Mouse (Mus musculus) MN1 (cell line): ENCODE data around the gene Tgfb3.

ENCODE experiments used
- DNase-seq: peaks from one replicate; pipeline ENCODE4 v3.0.0-alpha.2; 2016; ENCODE audit warnings: low spot score

Gene Tgfb3

GRCm38 (mm10) chr12:86078176-86078552 lies 677 bp downstream of the Tgfb3 start:
- DNase-seq = no peak

- DNase-seq = no peak
These were observed 1.1 kb downstream of the Tgfb3 start for GRCm38 (mm10) chr12:86077736-86078135.

DNA sequence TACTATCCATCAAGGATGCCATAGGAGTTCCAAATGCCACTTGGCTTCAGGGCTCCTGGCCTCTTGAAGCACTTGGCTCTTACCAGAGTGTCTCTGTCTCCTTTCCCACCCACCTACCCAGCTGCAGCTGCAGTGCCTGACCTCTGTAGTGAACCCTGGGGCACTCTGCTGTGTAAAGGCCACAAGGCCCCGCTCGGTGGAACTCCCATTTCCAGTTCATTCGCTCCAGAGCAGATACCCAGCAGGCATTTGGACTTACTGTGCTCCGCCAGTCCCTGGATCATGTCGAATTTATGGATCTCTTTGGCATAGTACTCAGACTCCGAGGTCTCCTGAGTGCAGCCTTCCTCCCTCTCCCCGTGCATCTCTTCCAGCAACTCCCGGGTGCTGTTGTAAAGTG lies 1.5 kb downstream of the Tgfb3 start:
- DNase-seq = no peak

DNA sequence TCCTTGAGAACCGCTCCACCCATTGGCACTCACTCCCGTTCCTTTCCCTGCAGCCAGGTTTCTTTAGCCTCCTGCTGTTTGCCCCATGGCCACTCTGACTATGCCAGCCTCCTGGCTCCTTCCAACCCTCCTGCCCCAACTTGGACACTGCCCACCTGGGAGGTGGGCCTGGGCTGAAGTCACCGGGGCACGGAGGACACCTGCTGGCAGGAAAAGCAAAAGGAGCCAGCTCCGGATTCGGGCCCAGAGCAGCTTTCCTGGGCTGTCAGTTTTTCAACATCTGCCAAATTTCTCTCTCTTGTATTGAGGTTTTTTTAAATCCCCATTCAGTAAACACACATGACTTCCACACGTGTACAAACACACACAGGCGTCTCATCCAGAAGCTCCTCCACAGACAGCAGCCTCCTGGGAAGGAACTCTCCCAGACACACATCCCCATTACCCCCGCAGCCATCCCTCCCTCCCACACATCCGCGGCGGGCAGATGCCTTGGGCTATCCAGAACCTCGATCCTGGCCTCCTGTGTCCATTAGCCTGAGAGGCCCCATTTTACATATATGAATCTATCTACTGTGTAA lies 2.4 kb downstream of the Tgfb3 start:
- DNase-seq = no peak

DNA sequence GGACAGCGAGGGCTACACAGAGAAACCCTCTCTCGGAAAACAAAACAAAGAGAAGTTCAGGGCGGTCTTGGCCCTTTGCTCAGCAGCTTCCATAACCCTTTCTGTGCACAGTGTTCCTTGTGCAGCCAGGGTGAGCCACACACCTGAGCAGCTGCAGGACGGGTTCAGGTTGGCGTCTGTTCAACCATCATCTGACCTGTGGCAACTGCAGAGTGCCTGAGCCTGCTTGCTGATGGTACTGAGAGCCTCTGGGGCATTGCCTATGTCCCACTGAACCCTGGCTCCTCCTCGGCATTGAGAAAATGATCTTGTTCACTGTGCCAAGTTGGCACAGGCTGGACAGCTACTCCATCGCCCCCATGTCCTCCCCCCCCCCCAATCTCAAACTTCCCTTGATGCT lies 3.5 kb downstream of the Tgfb3 start:
- DNase-seq = no peak

DNA sequence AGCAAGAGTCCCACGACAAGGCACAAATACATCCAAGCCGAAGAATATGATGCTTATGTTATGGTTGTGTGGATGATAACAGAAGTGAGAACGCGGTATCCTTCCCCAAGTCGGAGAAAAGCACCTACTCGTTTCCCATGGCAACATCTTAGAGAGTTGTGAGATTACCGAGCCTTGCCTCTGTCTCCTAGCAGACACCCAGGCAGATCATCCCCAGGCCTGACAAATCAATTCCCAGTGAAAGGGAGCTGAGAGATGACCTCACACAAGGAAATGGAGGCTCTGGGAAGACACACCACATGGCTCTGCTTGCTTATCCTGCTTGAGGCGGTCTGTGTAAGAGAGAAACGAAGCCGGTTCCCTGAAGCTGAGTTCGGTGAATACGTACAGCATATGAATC lies 4.2 kb downstream of the Tgfb3 start:
- DNase-seq = peak; percentile 37

- no peak for DNase-seq
These were observed 7.4 kb downstream of the Tgfb3 start for GRCm38 (mm10) chr12:86071432-86071831.

DNA sequence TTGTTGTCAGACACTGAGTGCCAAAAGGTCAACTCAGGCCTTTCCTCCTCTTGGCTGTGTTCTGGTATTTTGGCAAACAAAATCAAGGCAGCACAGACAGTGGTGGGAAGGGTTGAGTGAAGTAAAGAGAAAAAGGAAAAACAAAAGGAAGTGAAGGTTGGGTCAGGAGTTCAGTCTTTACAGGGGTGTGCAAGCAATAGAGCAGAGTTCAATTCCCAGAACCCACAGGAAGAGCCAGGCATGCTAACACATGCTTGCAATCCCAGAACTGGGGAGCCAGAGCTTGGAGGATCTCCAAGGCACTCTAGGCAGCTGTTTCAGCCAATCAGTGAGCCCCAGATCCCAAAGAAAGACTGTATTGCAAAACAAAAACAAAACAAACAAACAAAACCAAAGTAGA lies 14.0 kb downstream of the Tgfb3 start:
- no peak for DNase-seq

GRCm38 (mm10) chr12:86059341-86059740 lies 19.5 kb downstream of the Tgfb3 start:
- no peak for DNase-seq

- DNase-seq = no peak
These were observed 21.3 kb downstream of the Tgfb3 start for GRCm38 (mm10) chr12:86057516-86057915.

- peak; percentile 58 for DNase-seq
These were observed 21.9 kb downstream of the Tgfb3 start for GRCm38 (mm10) chr12:86056976-86057375.

DNA sequence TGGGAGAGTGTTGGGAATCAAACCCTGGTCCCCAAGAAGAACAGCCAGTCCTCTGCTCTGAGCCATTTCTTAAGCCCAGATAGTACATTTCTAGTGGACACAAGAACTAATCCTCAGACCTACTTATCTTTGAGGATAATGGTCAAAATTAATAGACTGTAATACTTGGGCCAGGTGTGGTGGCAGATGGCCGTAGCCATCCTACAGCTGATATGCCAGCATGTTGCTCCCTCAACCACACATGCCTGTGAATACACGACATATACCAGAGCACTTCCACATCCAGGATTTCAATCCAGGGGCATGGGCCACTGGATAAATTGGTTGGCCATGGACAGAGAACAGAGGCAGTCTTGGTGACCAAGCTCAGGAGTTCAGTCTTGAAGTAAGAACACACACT lies 23.5 kb downstream of the Tgfb3 start:
- no peak for DNase-seq

GRCm38 (mm10) chr12:86051477-86051876 lies 27.4 kb downstream of the Tgfb3 start:
- DNase-seq = no peak

GRCm38 (mm10) chr12:86049813-86050212 lies 29.0 kb downstream of the Tgfb3 start:
- DNase-seq = no peak

- DNase-seq = no peak
These were observed 31.5 kb downstream of the Tgfb3 start for GRCm38 (mm10) chr12:86047376-86047775.

GRCm38 (mm10) chr12:86046776-86047175 lies 32.1 kb downstream of the Tgfb3 start:
- DNase-seq = no peak

DNA sequence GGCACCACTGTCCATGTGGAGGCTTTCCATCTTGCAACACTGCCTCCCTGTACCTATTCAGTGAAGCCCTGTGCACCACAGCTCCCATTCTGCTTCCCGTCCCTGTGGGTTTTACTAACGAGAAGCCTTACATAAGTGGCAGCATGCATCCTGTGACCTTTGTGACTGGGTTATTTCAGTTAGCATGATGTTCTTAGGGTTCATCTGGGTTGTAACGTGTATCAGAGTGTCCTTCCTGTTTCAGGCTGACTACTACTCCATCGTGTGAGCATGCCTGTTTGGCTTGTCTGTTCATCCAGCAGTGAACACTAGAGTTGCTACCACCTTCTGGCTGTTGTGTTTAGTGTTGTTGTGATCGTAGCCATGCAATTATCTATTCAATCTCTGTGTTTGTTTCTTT lies 32.7 kb downstream of the Tgfb3 start:
- no peak for DNase-seq

GRCm38 (mm10) chr12:86039751-86040150 lies 39.1 kb downstream of the Tgfb3 start:
- DNase-seq = no peak

GRCm38 (mm10) chr12:86039078-86039477 lies 39.8 kb downstream of the Tgfb3 start:
- DNase-seq = no peak

GRCm38 (mm10) chr12:86037235-86037921 lies 41.5 kb downstream of the Tgfb3 start:
- DNase-seq = no peak

DNA sequence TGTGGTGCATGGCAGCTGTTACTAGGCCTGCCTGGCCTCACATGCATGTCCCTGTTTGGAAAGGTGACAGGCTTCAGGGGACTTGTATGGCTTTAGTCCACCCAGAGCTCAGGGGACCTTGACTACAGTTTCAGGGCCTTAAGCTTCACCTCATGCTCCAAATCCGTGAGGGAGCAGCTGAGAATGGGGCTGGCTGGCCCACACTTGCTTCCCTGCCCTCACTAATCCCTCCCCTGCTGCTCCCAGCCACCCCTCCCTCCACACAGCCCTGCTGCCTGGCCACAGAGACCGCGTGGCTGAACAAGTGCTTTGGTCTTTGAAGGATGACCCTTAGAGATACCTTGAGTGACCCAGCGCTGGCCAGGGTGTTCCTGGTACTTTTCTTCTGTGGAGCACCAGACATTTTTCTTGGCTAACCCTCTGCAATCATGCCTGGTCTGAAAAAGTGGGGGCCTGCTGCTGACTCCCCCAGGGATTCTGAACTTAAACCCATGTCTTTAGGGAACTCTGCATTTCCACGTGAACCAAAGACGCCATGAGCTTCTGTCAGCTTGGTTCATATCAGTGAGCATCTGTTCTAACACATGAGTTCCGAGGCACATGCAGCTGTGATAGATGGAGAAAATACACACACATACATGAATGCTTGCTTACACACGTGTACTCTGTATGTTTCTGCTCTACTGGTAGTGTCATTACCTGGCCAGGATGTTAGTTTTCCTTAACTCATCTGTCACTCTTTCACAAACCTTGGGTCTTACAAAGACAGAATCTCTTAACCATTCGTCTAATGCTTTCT lies 42.3 kb downstream of the Tgfb3 start:
- no peak for DNase-seq

GRCm38 (mm10) chr12:86035586-86035985 lies 43.3 kb downstream of the Tgfb3 start:
- DNase-seq = no peak

DNA sequence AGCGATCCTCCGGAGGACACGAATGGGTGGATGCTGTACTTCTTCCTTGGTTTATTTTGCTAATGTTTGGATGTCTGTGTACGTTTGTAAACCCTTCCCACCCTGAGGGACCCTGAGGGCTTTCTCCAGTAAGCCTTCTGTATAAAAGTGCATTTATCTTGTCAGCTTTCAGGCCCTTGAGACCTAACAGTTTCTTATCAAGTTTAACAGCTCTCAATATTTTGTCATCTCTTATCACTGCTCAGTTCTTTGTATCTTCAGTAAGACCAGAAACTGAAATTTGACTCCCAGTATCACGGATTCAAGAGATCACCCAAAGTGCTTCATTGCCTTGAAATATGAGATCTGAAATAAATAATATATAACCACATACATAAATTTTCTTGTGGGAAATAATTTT lies 47.9 kb downstream of the Tgfb3 start:
- DNase-seq = no peak
